Mouse (Mus musculus) embryo, embryonic 10 days (tissue): ENCODE measurements around the gene Vmn2r104.

Source experiments
- DNase-seq: peaks from one replicate; pipeline ENCODE4 v3.0.0-alpha.2; 2015; ENCODE audit warnings: low spot score

The Vmn2r104 gene

DNA sequence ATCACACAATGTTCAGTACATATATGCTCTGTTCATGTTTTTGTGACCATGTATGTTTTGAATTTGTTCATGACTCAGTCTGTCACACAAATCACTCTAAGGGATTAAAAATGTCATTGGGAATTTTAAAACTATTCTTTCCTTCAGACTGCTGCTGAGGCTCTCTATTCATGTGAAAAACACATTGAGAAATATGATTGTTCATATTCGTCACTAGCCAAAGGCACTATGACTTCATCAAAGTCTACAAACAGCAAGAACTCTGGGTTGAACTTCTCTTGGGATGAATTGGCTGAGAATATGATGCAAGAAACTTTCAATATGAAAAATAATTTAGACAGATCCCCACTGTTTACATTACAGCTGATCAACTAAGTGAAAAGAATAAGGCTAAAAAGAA lies at the start of gene Vmn2r104:
TSS of gene Vmn2r104 (minus strand) at position 101 of the 400 bp plus-strand sequence.
- DNase-seq: no peak

DNA sequence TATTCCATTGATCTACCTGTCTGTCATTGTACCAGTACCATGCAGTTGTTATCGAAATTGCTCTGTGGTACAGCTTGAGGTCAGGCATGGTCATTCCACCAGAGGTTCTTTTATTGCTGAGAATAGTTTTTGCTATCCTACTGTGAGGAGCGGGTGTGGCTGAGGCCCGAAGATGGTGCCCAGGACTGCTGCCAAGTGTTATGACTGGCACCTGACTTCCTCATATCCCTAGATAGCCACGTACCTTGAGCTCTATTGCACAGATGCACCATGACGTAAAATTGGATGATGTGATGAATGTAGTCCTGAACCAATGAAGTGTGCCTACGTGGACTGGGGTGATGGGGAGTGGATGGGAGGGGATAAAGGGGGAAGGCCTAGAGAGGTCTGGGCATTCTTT lies 26.0 kb upstream of the Vmn2r104 start:
- DNase-seq: no peak

- no peak for DNase-seq
These were observed 23.7 kb upstream of the Vmn2r104 start for GRCm38 (mm10) chr17:20071656-20072396.
